Mouse (Mus musculus) liver, embryonic 16.5 days (tissue): ENCODE data around the gene Tnfrsf13c. TPM values are rescaled to one million over a fixed set of nuclear protein-coding genes. Genes with fewer than 3 reads are reported as not detected.

Experiments
- ATAC-seq: fragments of 200-750 bp; cut with Nextera tagmentation; 2 replicates; pipeline ENCODE4 v1.8.0; 2017; ENCODE audit warnings: low read depth, mild to moderate bottlenecking, moderate number of reproducible peaks, moderate library complexity
- H3K27ac ChIP-seq: fragments of 300-500 bp; sonication (generic); 2 replicates; pipeline ENCODE4 v1.5.1; 2014; ENCODE audit warnings: mild to moderate bottlenecking, low read length
- H3K27me3 ChIP-seq: fragments of 300-500 bp; sonication (generic); 2 replicates; pipeline ENCODE4 v1.6.1; 2014; ENCODE audit warnings: low read depth, low read length, mixed read lengths; ENCODE audit not compliant: control insufficient read depth, insufficient read depth
- H3K36me3 ChIP-seq: fragments of 300-500 bp; sonication (generic); 2 replicates; pipeline ENCODE4 v1.6.1; 2014; ENCODE audit warnings: mild to moderate bottlenecking; ENCODE audit not compliant: control insufficient read depth, insufficient read depth
- H3K4me1 ChIP-seq: fragments of 300-500 bp; sonication (generic); 2 replicates; pipeline ENCODE4 v1.6.1; 2014; ENCODE audit warnings: low read depth, low read length, mixed read lengths; ENCODE audit not compliant: control insufficient read depth
- H3K4me2 ChIP-seq: fragments of 300-500 bp; sonication (generic); 2 replicates; pipeline ENCODE4 v1.6.1; 2014; ENCODE audit warnings: low read depth, low read length, mixed read lengths
- H3K4me3 ChIP-seq: fragments of 300-500 bp; sonication (generic); 2 replicates; pipeline ENCODE4 v1.5.1; 2014; ENCODE audit warnings: low read depth, mild to moderate bottlenecking, low read length
- H3K9ac ChIP-seq: fragments of 300-500 bp; sonication (generic); 2 replicates; pipeline ENCODE4 v1.6.1; 2014; ENCODE audit warnings: low read depth, low read length
- H3K9me3 ChIP-seq: fragments of 300-500 bp; sonication (generic); replicated peaks from 2 replicates; pipeline ENCODE4 v1.6.1; 2016; ENCODE audit warnings: low read length; ENCODE audit not compliant: control insufficient read depth
- WGBS: fragments of 180-500 bp; shearing (Covaris S2); extraction: QIAGEN DNeasy Blood & Tissue Kit; methylation state at CpG from one replicate; pipeline ENCODE4 v1.1.7; 2014; ENCODE audit not compliant: insufficient replicate concordance; 5-methylcytosine and 5-hydroxymethylcytosine counted together
- polyA plus RNA-seq: library from polyadenylated mRNA; unstranded; fragments of >200 nt; fragmentation: Nextera tagmentation; extraction: Ambion mirVana; gene quantifications from 2 replicates; pipeline ENCODE4 v1.2.1, GENCODE M21; 2015

Tnfrsf13c gene
- polyA plus RNA-seq, 1 experiment from 2014 or later: 0.93 TPM

GRCm38 (mm10) chr15:82185062-82185783 is 38.9 kb downstream of the Tnfrsf13c start:
- Histone ChIP-seq H3K9ac (peak overlapping the region; percentile 52; the same call in 1 of the 2 replicates), H3K4me3 (no peak overlapping the region), H3K27me3 (no peaks in the 10 kb centered on the region), H3K27ac (peak overlapping the region; percentile 89), H3K4me1 (peaks cover 64% of the 10 kb centered on the region), H3K36me3 (peaks cover 44% of the 10 kb centered on the region), H3K4me2 (peak overlapping the region; percentile 70), H3K9me3 (peaks cover 4% of the 10 kb centered on the region)
- 61% methylated on average over 14 of the region's 14 CpGs for WGBS
- no peak for ATAC-seq

- peak overlapping the region; percentile 61 for H3K9ac ChIP-seq
- H3K27ac ChIP-seq: peak overlapping the region; percentile 89
- peaks cover 50% of the 10 kb centered on the region for H3K36me3 ChIP-seq
- H3K4me3 ChIP-seq: peak overlapping the region; percentile 39
- H3K4me1 ChIP-seq: peaks cover 64% of the 10 kb centered on the region
- peaks cover 4% of the 10 kb centered on the region for H3K9me3 ChIP-seq
- WGBS: 61% methylated on average over 10 of the region's 10 CpGs
- H3K4me2 ChIP-seq: peak overlapping the region; percentile 70
- ATAC-seq: peak; percentile 6; the same call in 1 of the 2 replicates
- no peaks in the 10 kb centered on the region for H3K27me3 ChIP-seq
Observed at GRCm38 (mm10) chr15:82184656-82185055, 39.5 kb downstream of the Tnfrsf13c start.

DNA sequence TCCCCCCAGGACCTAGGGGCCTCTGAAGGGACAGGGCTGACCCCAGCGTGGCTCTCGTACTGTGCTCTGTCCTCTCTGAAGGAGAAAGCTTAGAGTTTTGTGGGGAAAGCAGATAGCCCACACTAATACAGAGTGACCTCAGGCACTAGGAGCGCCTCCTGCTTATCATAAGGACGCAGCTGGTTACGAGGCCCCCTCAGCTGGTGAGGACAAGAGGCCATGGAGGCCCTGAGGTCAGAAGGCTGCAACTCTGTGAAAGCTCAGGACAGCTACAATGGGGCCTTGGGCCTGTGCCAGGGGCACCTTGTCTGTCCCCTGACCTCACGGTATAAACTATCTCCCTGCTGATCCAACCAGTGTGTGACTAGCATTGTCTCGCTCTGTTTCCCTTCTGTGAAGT is 40.0 kb downstream of the Tnfrsf13c start:
- Histone ChIP-seq H3K27ac (peak overlapping the region; percentile 89), H3K9me3 (peaks cover 4% of the 10 kb centered on the region), H3K4me2 (peak overlapping the region; percentile 70), H3K9ac (peak overlapping the region; percentile 61), H3K4me3 (peak overlapping the region; percentile 39), H3K27me3 (no peaks in the 10 kb centered on the region), H3K4me1 (peaks cover 64% of the 10 kb centered on the region), H3K36me3 (peaks cover 55% of the 10 kb centered on the region)
- 13% methylated on average over 7 of the region's 7 CpGs for WGBS
- ATAC-seq: peak; percentile 87

GRCm38 (mm10) chr15:82183596-82183995 is 40.6 kb downstream of the Tnfrsf13c start:
- H3K36me3 ChIP-seq: peaks cover 60% of the 10 kb centered on the region
- peaks cover 4% of the 10 kb centered on the region for H3K9me3 ChIP-seq
- no peaks in the 10 kb centered on the region for H3K27me3 ChIP-seq
- H3K4me3 ChIP-seq: peak overlapping the region; percentile 39
- peak overlapping the region; percentile 70 for H3K4me2 ChIP-seq
- 64% methylated on average over 10 of the region's 10 CpGs for WGBS
- peaks cover 64% of the 10 kb centered on the region for H3K4me1 ChIP-seq
- H3K27ac ChIP-seq: peak overlapping the region; percentile 89
- peak; percentile 15 for ATAC-seq
- peak overlapping the region; percentile 61 for H3K9ac ChIP-seq

DNA sequence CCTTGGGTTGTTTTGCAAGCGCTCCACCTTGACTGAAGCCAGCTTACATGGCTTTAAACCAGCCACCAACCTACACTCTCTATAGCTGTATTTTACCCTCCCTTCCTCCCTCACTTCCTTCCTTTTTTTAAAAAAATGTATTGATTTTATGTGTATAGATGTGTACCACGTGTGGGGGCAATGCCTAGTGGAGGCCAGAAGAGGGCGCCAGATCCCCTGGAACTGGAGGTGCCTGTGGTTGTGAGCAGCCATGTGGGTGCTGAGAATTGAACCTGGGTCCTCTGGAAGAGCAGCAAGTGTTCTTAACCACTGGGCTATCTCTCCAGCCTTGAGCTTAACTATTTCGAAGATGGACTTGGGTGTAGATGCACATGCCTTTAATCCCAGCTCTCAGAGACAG is 41.9 kb downstream of the Tnfrsf13c start:
- Histone ChIP-seq H3K4me1 (peaks cover 55% of the 10 kb centered on the region), H3K9me3 (peaks cover 4% of the 10 kb centered on the region), H3K27ac (no peak overlapping the region), H3K27me3 (no peaks in the 10 kb centered on the region), H3K4me3 (no peak overlapping the region), H3K4me2 (no peak overlapping the region), H3K36me3 (peaks cover 63% of the 10 kb centered on the region), H3K9ac (no peak overlapping the region)
- WGBS: 91% methylated on average over 4 of the region's 4 CpGs
- no peak for ATAC-seq

- Histone ChIP-seq H3K27ac (peak overlapping the region; percentile 42), H3K4me3 (no peak overlapping the region), H3K9ac (no peak overlapping the region), H3K36me3 (peaks cover 66% of the 10 kb centered on the region), H3K4me2 (no peak overlapping the region), H3K27me3 (no peaks in the 10 kb centered on the region), H3K9me3 (peaks cover 4% of the 10 kb centered on the region), H3K4me1 (peaks cover 43% of the 10 kb centered on the region)
- no peak for ATAC-seq
- WGBS: 58% methylated on average over 5 of the region's 5 CpGs
Observed at GRCm38 (mm10) chr15:82181131-82181530, 43.0 kb downstream of the Tnfrsf13c start.

- no peak overlapping the region for H3K4me2 ChIP-seq
- ATAC-seq: no peak
- H3K27ac ChIP-seq: no peak overlapping the region
- H3K9me3 ChIP-seq: peaks cover 4% of the 10 kb centered on the region
- no peak overlapping the region for H3K4me3 ChIP-seq
- H3K36me3 ChIP-seq: peaks cover 78% of the 10 kb centered on the region
- peaks cover 10% of the 10 kb centered on the region for H3K4me1 ChIP-seq
- no peaks in the 10 kb centered on the region for H3K27me3 ChIP-seq
- 86% methylated on average over 7 of the region's 7 CpGs for WGBS
- no peak overlapping the region for H3K9ac ChIP-seq
Observed at GRCm38 (mm10) chr15:82177743-82178290, 46.4 kb downstream of the Tnfrsf13c start.

DNA sequence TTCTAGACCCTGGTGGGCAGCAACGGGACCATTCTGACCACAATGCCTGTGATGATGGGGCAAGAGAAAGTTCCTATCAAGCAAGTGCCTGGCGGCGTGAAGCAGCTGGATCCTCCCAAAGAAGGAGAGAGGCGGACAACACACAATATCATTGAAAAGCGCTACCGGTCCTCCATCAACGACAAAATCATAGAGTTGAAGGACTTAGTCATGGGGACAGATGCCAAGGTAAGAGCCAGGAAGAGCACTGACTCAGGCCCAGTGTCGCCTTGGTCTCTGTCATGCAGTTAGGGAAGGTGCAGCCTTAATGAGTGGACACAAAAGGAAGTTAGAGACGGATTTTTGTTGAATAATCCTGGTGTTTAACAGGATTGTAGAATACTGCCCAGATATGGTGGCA is 49.1 kb downstream of the Tnfrsf13c start:
- no peak overlapping the region for H3K4me2 ChIP-seq
- no peak for ATAC-seq
- H3K9me3 ChIP-seq: no peaks in the 10 kb centered on the region
- H3K36me3 ChIP-seq: peaks cover 67% of the 10 kb centered on the region
- no peak overlapping the region for H3K4me3 ChIP-seq
- no peak overlapping the region for H3K9ac ChIP-seq
- WGBS: 85% methylated on average over 9 of the region's 9 CpGs
- H3K4me1 ChIP-seq: no peaks in the 10 kb centered on the region
- no peak overlapping the region for H3K27ac ChIP-seq
- no peaks in the 10 kb centered on the region for H3K27me3 ChIP-seq

DNA sequence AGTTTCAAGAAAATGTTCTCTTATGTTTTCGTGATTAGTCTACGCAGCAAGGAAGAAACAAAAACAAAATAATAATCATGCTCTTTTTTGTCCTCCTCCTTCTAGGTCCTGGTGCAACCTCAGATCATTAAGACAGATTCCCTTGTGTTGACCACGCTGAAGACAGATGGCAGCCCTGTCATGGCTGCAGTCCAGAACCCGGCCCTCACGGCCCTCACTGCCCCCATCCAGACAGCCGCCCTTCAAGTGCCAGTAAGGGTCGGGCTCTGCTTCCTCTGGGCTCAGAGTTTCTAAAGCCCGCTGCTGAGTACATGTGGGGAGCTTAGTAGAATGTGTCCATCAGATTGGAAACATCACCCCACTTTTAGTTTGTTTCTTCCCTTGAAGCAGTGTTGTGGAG is 51.5 kb downstream of the Tnfrsf13c start:
- no peak overlapping the region for H3K9ac ChIP-seq
- no peak overlapping the region for H3K4me2 ChIP-seq
- H3K9me3 ChIP-seq: no peaks in the 10 kb centered on the region
- WGBS: 89% methylated on average over 8 of the region's 8 CpGs
- H3K27me3 ChIP-seq: no peaks in the 10 kb centered on the region
- peaks cover 44% of the 10 kb centered on the region for H3K36me3 ChIP-seq
- peaks cover under 1% of the 10 kb centered on the region; the same call in 1 of the 2 replicates for H3K4me1 ChIP-seq
- H3K27ac ChIP-seq: no peak overlapping the region
- H3K4me3 ChIP-seq: no peak overlapping the region
- no peak for ATAC-seq
